Mouse (Mus musculus) right cerebral cortex, postnatal 36 days (tissue): ENCODE results near the gene Mrgprg.
A peak's percentile ranks its signal among the peaks of the same experiment; 100 is the strongest.

Experiments
- DNase-seq, 2 experiments: peaks; one replicate each; pipeline ENCODE4 v3.0.0; 2022; ENCODE audit warnings: low spot score in 2 of 2, mixed read lengths in 1 of 2

Mrgprg gene

GRCm38 (mm10) chr7:143755357-143756124 is 11.3 kb downstream of the Mrgprg start:
- no peak for DNase-seq

GRCm38 (mm10) chr7:143753990-143754715 is 12.6 kb downstream of the Mrgprg start:
- DNase-seq: no peak

GRCm38 (mm10) chr7:143752606-143753005 is 14.2 kb downstream of the Mrgprg start:
- DNase-seq: no peak

- no peak for DNase-seq
Observed at GRCm38 (mm10) chr7:143752056-143752455, 14.7 kb downstream of the Mrgprg start.

- DNase-seq: no peak
Observed at GRCm38 (mm10) chr7:143751380-143751779, 15.4 kb downstream of the Mrgprg start.

GRCm38 (mm10) chr7:143749045-143749444 is 17.7 kb downstream of the Mrgprg start:
- DNase-seq: no peak

- peak; percentile 76 to 81 for DNase-seq
Observed at GRCm38 (mm10) chr7:143748041-143748868, 18.5 kb downstream of the Mrgprg start.

- no peak for DNase-seq
Observed at GRCm38 (mm10) chr7:143740653-143741052, 26.1 kb downstream of the Mrgprg start.

GRCm38 (mm10) chr7:143739511-143740461 is 27.0 kb downstream of the Mrgprg start:
- DNase-seq: peak; percentile 55 to 60

- DNase-seq: no peak
Observed at GRCm38 (mm10) chr7:143738601-143739006, 28.2 kb downstream of the Mrgprg start.

GRCm38 (mm10) chr7:143738194-143738593 is 28.6 kb downstream of the Mrgprg start:
- DNase-seq: no peak

- DNase-seq: peak in 1 of 2 experiments; percentile 42
Observed at GRCm38 (mm10) chr7:143733746-143734145, 33.0 kb downstream of the Mrgprg start.

- DNase-seq: no peak
Observed at GRCm38 (mm10) chr7:143729886-143730285, 36.9 kb downstream of the Mrgprg start.

GRCm38 (mm10) chr7:143726396-143726795 is 40.4 kb downstream of the Mrgprg start:
- no peak for DNase-seq

- no peak for DNase-seq
Observed at GRCm38 (mm10) chr7:143723841-143724240, 43.0 kb downstream of the Mrgprg start.

GRCm38 (mm10) chr7:143722646-143723045 is 44.1 kb downstream of the Mrgprg start:
- peak in 1 of 2 experiments; percentile 25 for DNase-seq

GRCm38 (mm10) chr7:143717811-143718210 is 49.0 kb downstream of the Mrgprg start:
- no peak for DNase-seq
